Mouse (Mus musculus) CH12.LX (cell line): ENCODE results near the gene Mien1. TPM values are rescaled to one million over a fixed set of nuclear protein-coding genes. Genes with fewer than 3 reads are reported as not detected.

Experiments
- DNase-seq: peaks from one replicate; pipeline ENCODE4 v3.0.0-alpha.2; 2013; ENCODE audit errors: extremely low read depth
- H3K27ac ChIP-seq: 2 replicates; pipeline ENCODE4 v1.5.1; 2012; ENCODE audit warnings: low read depth, mild to moderate bottlenecking, control low read depth, moderate library complexity; ENCODE audit not compliant: insufficient read depth
- H3K27me3 ChIP-seq: replicated peaks from 2 replicates; pipeline ENCODE3; 2012; ENCODE audit warnings: inconsistent platforms
- H3K36me3 ChIP-seq, 2 experiments: replicated peaks in 1 of 2; 2 replicates each; pipeline versions ENCODE3 to v1.6.1; 2012; ENCODE audit warnings: inconsistent platforms in 1 of 2, low read length in 1 of 2, mild to moderate bottlenecking in 1 of 2, mixed read lengths in 1 of 2, moderate library complexity in 1 of 2; ENCODE audit not compliant: control insufficient read depth in 1 of 2, insufficient read depth in 1 of 2
- H3K4me1 ChIP-seq, 2 experiments: 2 replicates each; pipeline ENCODE4 v1.6.1; 2012; ENCODE audit warnings: inconsistent platforms in 1 of 2, moderate library complexity in 1 of 2; ENCODE audit not compliant: insufficient read depth in 2 of 2, control insufficient read depth in 1 of 2
- H3K4me2 ChIP-seq: 2 replicates; pipeline ENCODE4 v1.6.1; 2012; ENCODE audit warnings: low read depth, mild to moderate bottlenecking, control low read depth; ENCODE audit not compliant: poor library complexity, insufficient read depth, severe bottlenecking
- H3K4me3 ChIP-seq, 3 experiments: fragments of 150-350 bp in 1 of 3; sonication (generic) in 1 of 3; replicated peaks in 1 of 3; 2 replicates each; pipeline versions ENCODE3 to v1.5.1; 2011 to 2012; ENCODE audit warnings: low read depth in 2 of 3, low read length in 2 of 3, mild to moderate bottlenecking in 2 of 3, moderate library complexity in 2 of 3, control low read depth in 1 of 3, improper control_type of control experiment in 1 of 3, inconsistent platforms in 1 of 3, mixed read lengths in 1 of 3; ENCODE audit not compliant: poor library complexity in 1 of 3
- H3K79me2 ChIP-seq: replicated peaks from 2 replicates; pipeline ENCODE4 v1.6.1; 2012; ENCODE audit warnings: mild to moderate bottlenecking, moderate library complexity; ENCODE audit not compliant: control insufficient read depth, poor library complexity, insufficient read depth, severe bottlenecking; ENCODE audit errors: extremely low read depth
- H3K9ac ChIP-seq: 2 replicates; pipeline ENCODE4 v1.6.1; 2012; ENCODE audit warnings: low read depth, mild to moderate bottlenecking, control low read depth, moderate library complexity; ENCODE audit not compliant: insufficient read depth
- H3K9me3 ChIP-seq: replicated peaks from 2 replicates; pipeline ENCODE3; 2012; ENCODE audit warnings: low read length, inconsistent platforms, mixed read lengths
- BHLHE40 ChIP-seq: IDR thresholded peaks from 2 replicates; pipeline ENCODE4 v1.6.1; 2011; ENCODE audit warnings: mild to moderate bottlenecking, low read depth, low read length, improper control_type of control experiment
- CHD1 ChIP-seq: IDR thresholded peaks from 2 replicates; pipeline ENCODE4 v1.6.1; 2012; ENCODE audit warnings: low read depth, low read length, improper control_type of control experiment, inconsistent platforms
- CHD2 ChIP-seq: IDR thresholded peaks from 2 replicates; pipeline ENCODE4 v1.6.1; 2011; ENCODE audit warnings: low read length, improper control_type of control experiment
- CTCF ChIP-seq, 2 experiments: IDR thresholded peaks in 1 of 2; conservative IDR thresholded peaks in 1 of 2; 2 replicates each; pipeline ENCODE4 v1.5.1; 2011 to 2012; ENCODE audit warnings: low read depth in 2 of 2, low read length in 2 of 2, improper control_type of control experiment in 1 of 2, inconsistent platforms in 1 of 2, mild to moderate bottlenecking in 1 of 2, moderate library complexity in 1 of 2
- E2F4 ChIP-seq: IDR thresholded peaks from 2 replicates; pipeline ENCODE4 v1.6.1; 2011; ENCODE audit warnings: low read depth, low read length, improper control_type of control experiment; ENCODE audit not compliant: insufficient replicate concordance
- ELF1 ChIP-seq: IDR thresholded peaks from 2 replicates; pipeline ENCODE4 v1.6.1; 2014; ENCODE audit warnings: low read depth, mild to moderate bottlenecking, inconsistent platforms, low read length, improper control_type of control experiment
- EP300 ChIP-seq: IDR thresholded peaks from 2 replicates; pipeline ENCODE4 v1.6.1; 2011; ENCODE audit warnings: low read length, improper control_type of control experiment
- ETS1 ChIP-seq: conservative IDR thresholded peaks from 2 replicates; pipeline ENCODE4 v1.6.1; 2012; ENCODE audit warnings: low read depth, mild to moderate bottlenecking, inconsistent platforms, low read length, improper control_type of control experiment, moderate library complexity
- GABPA ChIP-seq: IDR thresholded peaks from 2 replicates; pipeline ENCODE4 v1.6.1; 2012; ENCODE audit warnings: low read depth, low read length, improper control_type of control experiment, inconsistent platforms; ENCODE audit not compliant: insufficient replicate concordance
- HCFC1 ChIP-seq: IDR thresholded peaks from 2 replicates; pipeline ENCODE4 v1.6.1; 2012; ENCODE audit warnings: low read depth, mild to moderate bottlenecking, inconsistent platforms, low read length, improper control_type of control experiment
- IRF4 ChIP-seq: IDR thresholded peaks from 2 replicates; pipeline ENCODE4 v1.6.1; 2014; ENCODE audit warnings: low read depth, mild to moderate bottlenecking, inconsistent platforms, low read length, improper control_type of control experiment
- JUN ChIP-seq: IDR thresholded peaks from 2 replicates; pipeline ENCODE4 v1.6.1; 2011; ENCODE audit warnings: low read depth, mild to moderate bottlenecking, low read length, improper control_type of control experiment, moderate library complexity; ENCODE audit not compliant: insufficient read depth
- JUND ChIP-seq: conservative IDR thresholded peaks from 2 replicates; pipeline ENCODE4 v1.6.1; 2011; ENCODE audit warnings: low read depth, low read length, improper control_type of control experiment
- KAT2A ChIP-seq: IDR thresholded peaks from 2 replicates; pipeline ENCODE4 v1.6.1; 2012; ENCODE audit warnings: low read length, improper control_type of control experiment, inconsistent platforms; ENCODE audit not compliant: insufficient replicate concordance
- MAFK ChIP-seq: IDR thresholded peaks from 2 replicates; pipeline ENCODE4 v1.6.1; 2011; ENCODE audit warnings: low read length, improper control_type of control experiment; ENCODE audit not compliant: insufficient replicate concordance
- MAX ChIP-seq: IDR thresholded peaks from 2 replicates; pipeline ENCODE4 v1.6.1; 2011; ENCODE audit warnings: low read length, improper control_type of control experiment
- MAZ ChIP-seq: IDR thresholded peaks from 2 replicates; pipeline ENCODE4 v1.6.1; 2012; ENCODE audit warnings: low read depth, mild to moderate bottlenecking, inconsistent platforms, low read length, improper control_type of control experiment, moderate library complexity
- MEF2A ChIP-seq: IDR thresholded peaks from 2 replicates; pipeline ENCODE4 v1.6.1; 2014; ENCODE audit warnings: low read depth, mild to moderate bottlenecking, inconsistent platforms, low read length, improper control_type of control experiment, borderline replicate concordance
- MXI1 ChIP-seq: IDR thresholded peaks from 2 replicates; pipeline ENCODE4 v1.6.1; 2011; ENCODE audit warnings: mild to moderate bottlenecking, low read depth, low read length, improper control_type of control experiment
- MYC ChIP-seq: IDR thresholded peaks from 2 replicates; pipeline ENCODE4 v1.6.1; 2011; ENCODE audit warnings: low read depth, mild to moderate bottlenecking, improper control_type of control experiment, low read length
- NELFE ChIP-seq: IDR thresholded peaks from 2 replicates; pipeline ENCODE4 v1.6.1; 2011; ENCODE audit warnings: low read depth, low read length, improper control_type of control experiment
- NRF1 ChIP-seq: IDR thresholded peaks from 2 replicates; pipeline ENCODE4 v1.6.1; 2014; ENCODE audit warnings: low read depth, mild to moderate bottlenecking, inconsistent platforms, low read length, improper control_type of control experiment, moderate library complexity
- PAX5 ChIP-seq: IDR thresholded peaks from 2 replicates; pipeline ENCODE4 v1.6.1; 2012; ENCODE audit warnings: low read length, inconsistent platforms, mixed read lengths
- POLR2A ChIP-seq: IDR thresholded peaks from 2 replicates; pipeline ENCODE4 v1.6.1; 2011; ENCODE audit warnings: low read depth, mild to moderate bottlenecking, improper control_type of control experiment, low read length
- POLR2AphosphoS2 ChIP-seq: IDR thresholded peaks from 2 replicates; pipeline ENCODE4 v1.6.1; 2011; ENCODE audit warnings: low read depth, low read length, improper control_type of control experiment
- RAD21 ChIP-seq: IDR thresholded peaks from 2 replicates; pipeline ENCODE4 v1.6.1; 2011; ENCODE audit warnings: low read depth, mild to moderate bottlenecking, low read length, improper control_type of control experiment, moderate library complexity
- RCOR1 ChIP-seq: conservative IDR thresholded peaks from 2 replicates; pipeline ENCODE4 v1.6.1; 2012; ENCODE audit warnings: low read depth, mild to moderate bottlenecking, inconsistent platforms, low read length, improper control_type of control experiment
- SIN3A ChIP-seq: IDR thresholded peaks from 2 replicates; pipeline ENCODE4 v1.6.1; 2012; ENCODE audit warnings: low read length, improper control_type of control experiment, inconsistent platforms
- SMC3 ChIP-seq: IDR thresholded peaks from 2 replicates; pipeline ENCODE4 v1.6.1; 2011; ENCODE audit warnings: low read depth, low read length, improper control_type of control experiment
- TBP ChIP-seq: conservative IDR thresholded peaks from 2 replicates; pipeline ENCODE4 v1.6.1; 2011; ENCODE audit warnings: low read depth, low read length, improper control_type of control experiment
- TCF12 ChIP-seq: IDR thresholded peaks from 2 replicates; pipeline ENCODE4 v1.6.1; 2014; ENCODE audit warnings: low read depth, mild to moderate bottlenecking, inconsistent platforms, low read length, improper control_type of control experiment
- UBTF ChIP-seq: IDR thresholded peaks from 2 replicates; pipeline ENCODE4 v1.6.1; 2012; ENCODE audit warnings: low read depth, mild to moderate bottlenecking, inconsistent platforms, low read length, improper control_type of control experiment, moderate library complexity
- USF1 ChIP-seq: IDR thresholded peaks from 2 replicates; pipeline ENCODE4 v1.6.1; 2014; ENCODE audit warnings: low read depth, mild to moderate bottlenecking, inconsistent platforms, low read length, improper control_type of control experiment
- USF2 ChIP-seq: conservative IDR thresholded peaks from 2 replicates; pipeline ENCODE4 v1.6.1; 2011; ENCODE audit warnings: low read depth, low read length, improper control_type of control experiment
- ZC3H11A ChIP-seq: IDR thresholded peaks from 2 replicates; pipeline ENCODE4 v1.6.1; 2012; ENCODE audit warnings: low read depth, mild to moderate bottlenecking, inconsistent platforms, low read length, improper control_type of control experiment
- ZKSCAN1 ChIP-seq: IDR thresholded peaks from 2 replicates; pipeline ENCODE4 v1.6.1; 2012; ENCODE audit warnings: low read depth, inconsistent platforms, low read length, improper control_type of control experiment, borderline replicate concordance
- ZMIZ1 ChIP-seq: IDR thresholded peaks from 2 replicates; pipeline ENCODE4 v1.6.1; 2012; ENCODE audit warnings: low read depth, mild to moderate bottlenecking, inconsistent platforms, low read length, improper control_type of control experiment
- ZNF384 ChIP-seq: IDR thresholded peaks from 2 replicates; pipeline ENCODE4 v1.6.1; 2012; ENCODE audit warnings: low read depth, low read length, improper control_type of control experiment, inconsistent platforms
- dilution Hi-C: fragments of 300-500 bp; cut with MboI; formaldehyde crosslinking; loops from 2 replicates; pipeline ENCODE4 v1.14.3; 2020; ENCODE audit warnings: low sequenced_read_pairs; ENCODE audit not compliant: extremely low pct_unique_long_range_greater_than_20kb, extremely low pct_ligation_motif_present
- in situ Hi-C: fragments of 300-500 bp; cut with MboI; formaldehyde crosslinking; loops from 3 replicates; pipeline ENCODE4 v1.14.3; 2019; ENCODE audit warnings: low sequenced_read_pairs, low pct_ligation_motif_present, low pct_unique_long_range_greater_than_20kb, mixed read lengths
- polyA plus RNA-seq: library from polyadenylated mRNA; unstranded; fragments of >175 nt; gene quantifications from 2 replicates; pipeline ENCODE4 v1.2.1, GENCODE M21; 2012; ENCODE audit warnings: low read depth; ENCODE audit not compliant: insufficient read length
- total RNA-seq, 2 experiments: library from RNA; depleted of rRNA; stranded (reverse); fragments of 300-350 nt in 1 of 2; fragments of >200 nt in 1 of 2; gene quantifications; 2 replicates each; pipeline ENCODE4 v1.2.3; 2012 to 2014

Gene Mien1
- total and polyA plus RNA-seq, 3 experiments = 84.7 to 129 (median 94.6) TPM

GRCm38 (mm10) chr11:98459071-98459741 is 20.4 kb upstream of the Mien1 start:
- DNase-seq = peak; percentile 100
- TF ChIP-seq CHD2 (peak; percentile 97), UBTF (peak; percentile 89; the same call in 1 of the 2 replicates), GABPA (no peak; the same call in 1 of the 2 replicates), MAX (peak; percentile 87), HCFC1 (no peak; the same call in none of the 2 replicates), POLR2AphosphoS2 (0 out of 2 replicates have a peak, but pooled peaks have one; percentile 36), ZKSCAN1 (no peak), ETS1 (peak; percentile 98), ZC3H11A (no peak; the same call in 1 of the 2 replicates), TCF12 (peak; percentile 100), ZMIZ1 (peak; percentile 81; the same call in 1 of the 2 replicates), USF2 (no peak), ELF1 (peak; percentile 64; the same call in 1 of the 2 replicates), IRF4 (peak; percentile 97), E2F4 (peak; percentile 76; the same call in 1 of the 2 replicates), NRF1 (peak; percentile 62), MEF2A (peak; percentile 98), BHLHE40 (peak; percentile 94), MAFK (peak; percentile 95), NELFE (peak; percentile 63), KAT2A (peak; percentile 85; the same call in 1 of the 2 replicates), RAD21 (peak; percentile 10), RCOR1 (peak; percentile 99), SIN3A (peak; percentile 96), USF1 (no peak), MYC (peak; percentile 92), MXI1 (peak; percentile 67; the same call in 1 of the 2 replicates), JUN (peak; percentile 90), TBP (peak; percentile 53; the same call in 1 of the 2 replicates), SMC3 (peak; percentile 27), POLR2A (peak; percentile 25; the same call in 1 of the 2 replicates), PAX5 (no peak), CHD1 (no peak; the same call in none of the 2 replicates), CTCF (conservative IDR thresholded peaks at IDR 0.05 in 1 of 2, IDR thresholded peaks at IDR 0.05 in 1 of 2; ENCODE audit: low read depth in 2 of 2, low read length in 2 of 2) (0 out of 4 replicates have a peak, but pooled peaks of 1 of the 2 experiments have one; percentile 11), JUND (peak; percentile 90), ZNF384 (peak; percentile 82), EP300 (peak; percentile 100), MAZ (peak; percentile 99)
- H3K9ac ChIP-seq = peak overlapping the region; percentile 93
- no peaks in the 10 kb centered on the region for H3K27me3 ChIP-seq
- H3K4me3 ChIP-seq = peak overlapping the region in 2 of 3 experiments; percentile 56 to 67
- no peaks in the 10 kb centered on the region for H3K79me2 ChIP-seq
- peaks cover 20 to 30% of the 10 kb centered on the region in 2 experiments for H3K36me3 ChIP-seq
- H3K4me2 ChIP-seq = peak overlapping the region; percentile 79
- dilution Hi-C loops = no loop called here
- in situ Hi-C loops = no loop called here
- H3K9me3 ChIP-seq = peaks cover 5% of the 10 kb centered on the region
- peak overlapping the region; percentile 98 for H3K27ac ChIP-seq
- peaks cover 35 to 71% of the 10 kb centered on the region in 2 experiments for H3K4me1 ChIP-seq
